Mouse (Mus musculus) heart, adult 11 months (tissue): ENCODE measurements around the gene Skor1.

Experiments used
- DNase-seq: peaks from one replicate; pipeline ENCODE4 v3.0.0; 2022

Skor1 gene

GRCm38 (mm10) chr9:63147786-63148409 is 863 bp downstream of the Skor1 start:
- DNase-seq = no peak

GRCm38 (mm10) chr9:63147296-63147695 is 1.5 kb downstream of the Skor1 start:
- DNase-seq = no peak

GRCm38 (mm10) chr9:63146856-63147274 is 1.9 kb downstream of the Skor1 start:
- DNase-seq = peak; percentile 75

GRCm38 (mm10) chr9:63146126-63146855 is 2.5 kb downstream of the Skor1 start:
- DNase-seq = peak; percentile 86

GRCm38 (mm10) chr9:63145249-63146125 is 3.3 kb downstream of the Skor1 start:
- DNase-seq = peak; percentile 89

GRCm38 (mm10) chr9:63144502-63145248 is 4.1 kb downstream of the Skor1 start:
- peak; percentile 81 for DNase-seq

GRCm38 (mm10) chr9:63143641-63144501 is 4.9 kb downstream of the Skor1 start:
- peak; percentile 84 for DNase-seq

GRCm38 (mm10) chr9:63143227-63143626 is 5.5 kb downstream of the Skor1 start:
- DNase-seq = no peak

- DNase-seq = peak; percentile 88
Measured at GRCm38 (mm10) chr9:63142335-63143036, 6.3 kb downstream of the Skor1 start.

- DNase-seq = peak; percentile 88
Measured at GRCm38 (mm10) chr9:63141641-63142334, 7.0 kb downstream of the Skor1 start.

- DNase-seq = peak; percentile 88
Measured at GRCm38 (mm10) chr9:63140211-63140610, 8.6 kb downstream of the Skor1 start.

- DNase-seq = no peak
Measured at GRCm38 (mm10) chr9:63139661-63140060, 9.1 kb downstream of the Skor1 start.

- peak; percentile 87 for DNase-seq
Measured at GRCm38 (mm10) chr9:63138481-63138967, 10.2 kb downstream of the Skor1 start.

- DNase-seq = no peak
Measured at GRCm38 (mm10) chr9:63137615-63137915, 11.2 kb downstream of the Skor1 start.

- DNase-seq = no peak
Measured at GRCm38 (mm10) chr9:63136756-63137614, 11.8 kb downstream of the Skor1 start.

- no peak for DNase-seq
Measured at GRCm38 (mm10) chr9:63136241-63136640, 12.5 kb downstream of the Skor1 start.

- no peak for DNase-seq
Measured at GRCm38 (mm10) chr9:63135801-63136200, 13.0 kb downstream of the Skor1 start.

GRCm38 (mm10) chr9:63135356-63135755 is 13.4 kb downstream of the Skor1 start:
- no peak for DNase-seq

- DNase-seq = no peak
Measured at GRCm38 (mm10) chr9:63133659-63134058, 15.1 kb downstream of the Skor1 start.
